Mouse (Mus musculus): ENCODE measurements around the gene Tex45.

Tex45 gene

DNA sequence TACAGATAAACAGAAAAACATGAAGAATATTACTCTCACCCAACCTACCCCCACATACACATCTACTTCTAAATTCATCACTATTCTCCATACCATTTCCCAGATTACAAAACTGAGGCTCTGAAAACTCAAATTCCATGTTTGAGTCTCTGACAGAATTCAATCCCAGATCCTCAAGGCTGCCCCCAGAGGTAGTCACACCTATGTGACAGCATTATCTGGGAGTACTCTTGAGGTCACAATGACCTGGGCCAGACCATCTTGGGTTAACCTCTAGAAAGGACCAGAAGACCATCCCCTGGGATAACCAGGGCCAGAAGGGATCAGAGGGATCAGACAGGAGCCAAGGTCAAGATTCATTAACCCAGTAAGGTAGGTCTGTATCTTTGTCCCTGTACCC is at the start of gene Tex45:
TSS of gene Tex45 (plus strand) at position 301 of the 400 bp plus-strand sequence.
- no peak for DNase-seq (ENCODE audit: low spot score in 2 of 2)

DNA sequence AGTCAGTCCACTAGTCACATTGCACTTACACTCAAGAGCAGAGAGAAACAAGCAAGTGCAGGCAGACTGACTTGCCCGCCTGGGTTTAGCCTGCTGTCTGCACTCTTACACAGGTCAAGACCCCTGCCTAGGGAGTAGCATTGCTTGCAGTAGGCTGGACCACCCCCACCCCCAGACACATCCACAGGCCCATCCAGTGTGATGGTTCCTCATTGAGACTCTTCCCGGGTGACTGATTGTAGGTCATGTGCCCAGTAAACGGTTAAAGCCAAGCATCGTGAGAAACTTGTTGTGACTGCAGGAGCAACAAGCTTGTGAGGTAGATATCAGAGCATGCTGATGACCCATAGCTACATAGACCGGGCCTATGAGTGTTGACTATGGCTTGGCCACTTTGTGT is 49.2 kb upstream of the Tex45 start:
- no peak for DNase-seq (ENCODE audit: low spot score in 2 of 2)

DNA sequence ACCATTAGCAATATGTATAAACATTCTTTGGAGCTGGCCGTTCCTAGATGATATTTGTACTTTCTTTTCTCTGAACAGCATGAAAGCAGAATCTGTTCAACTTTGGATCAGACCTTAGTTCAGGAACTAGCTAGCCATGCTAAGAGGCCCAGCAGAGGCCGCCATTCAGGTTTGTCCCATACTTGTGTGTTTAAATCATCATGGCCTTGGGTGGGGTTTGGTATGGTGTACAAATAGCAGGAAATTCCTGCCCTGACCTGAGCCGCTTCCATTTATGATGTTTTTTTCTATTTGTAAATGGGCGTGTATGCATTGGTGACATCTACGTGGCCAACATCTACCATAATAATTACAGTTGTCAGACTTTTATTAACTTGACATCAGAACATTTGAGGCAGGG is 45.4 kb upstream of the Tex45 start:
- no peak for DNase-seq (ENCODE audit: low spot score in 2 of 2)

DNA sequence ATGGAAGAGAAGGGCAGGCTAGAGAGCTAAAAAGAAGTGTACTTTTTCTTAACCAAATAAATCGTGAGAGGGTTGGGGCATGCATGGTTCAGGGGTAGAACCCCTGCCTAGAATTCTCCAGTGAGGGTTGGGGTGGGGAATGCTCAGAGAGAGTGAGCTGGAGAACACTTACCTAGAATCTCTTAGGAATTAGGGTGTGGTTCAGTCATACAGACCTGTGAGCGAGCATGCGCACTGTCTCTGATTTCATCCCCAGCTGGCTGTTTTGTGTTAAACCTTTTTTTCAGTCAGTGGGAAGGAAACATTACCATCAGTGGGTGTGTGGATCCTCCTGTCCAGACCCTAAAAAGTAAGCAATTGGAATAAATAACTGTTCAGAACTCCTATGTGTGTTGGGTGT is 44.5 kb upstream of the Tex45 start:
- DNase-seq (ENCODE audit: low spot score in 2 of 2), result no peak

DNA sequence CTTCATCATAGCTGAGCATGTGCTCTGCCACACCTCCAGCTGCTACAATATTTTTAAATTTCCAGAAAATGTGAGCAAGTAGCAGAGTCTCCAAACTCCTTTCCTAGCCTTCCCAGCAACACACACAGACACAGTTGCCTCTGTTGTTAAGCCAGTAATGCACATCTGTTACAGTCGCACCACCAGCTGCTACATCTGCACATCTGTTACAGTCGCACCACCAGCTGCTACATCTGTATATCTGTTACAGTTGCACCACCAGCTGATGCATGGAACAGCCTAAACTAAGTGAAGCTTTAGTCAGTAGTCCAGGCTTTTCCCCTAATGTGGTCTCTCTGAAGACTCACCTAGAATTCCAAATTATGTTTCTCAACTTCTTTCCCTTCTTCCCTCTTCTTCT is 42.2 kb upstream of the Tex45 start:
- no peak for DNase-seq (ENCODE audit: low spot score in 2 of 2)

DNA sequence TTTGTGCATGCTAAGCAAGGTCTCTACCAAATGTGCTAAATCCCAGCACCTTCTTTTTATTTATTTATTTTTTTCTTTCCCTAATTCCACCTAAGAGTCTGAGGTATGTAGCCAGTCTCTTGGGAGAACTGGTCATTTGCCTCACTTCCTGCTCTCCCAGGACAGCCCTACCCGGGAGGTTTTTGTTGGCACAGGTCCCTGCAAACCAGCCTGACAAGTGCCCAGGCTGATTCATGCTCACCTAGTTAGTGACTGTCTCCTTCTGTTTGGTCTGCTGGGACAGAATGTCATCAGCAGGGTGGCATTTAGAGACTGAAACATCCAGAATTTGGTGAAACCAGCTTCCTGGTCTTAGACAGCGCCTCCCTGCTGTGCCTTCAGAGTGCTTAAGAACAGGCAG is 40.7 kb upstream of the Tex45 start:
- DNase-seq (ENCODE audit: low spot score in 2 of 2), result no peak

DNA sequence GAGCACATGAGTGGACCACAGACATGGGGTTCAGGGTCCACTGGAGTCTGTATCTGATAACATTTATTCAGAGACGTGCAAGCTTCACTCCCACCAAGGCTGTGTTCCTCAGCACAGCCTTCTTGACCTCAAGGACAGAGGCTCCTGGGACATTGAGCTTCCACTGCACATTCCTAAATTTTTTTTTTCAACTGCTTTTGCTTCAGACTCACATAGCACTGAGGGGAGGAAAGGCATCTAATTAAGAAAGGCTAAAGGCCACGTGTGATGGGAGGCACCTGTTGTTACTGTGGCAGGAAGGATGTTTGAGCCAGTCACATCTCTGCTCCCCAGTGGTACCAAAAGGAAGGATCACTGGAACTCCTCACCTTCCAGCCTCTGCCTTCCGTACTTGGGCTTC is 39.5 kb upstream of the Tex45 start:
- no peak for DNase-seq (ENCODE audit: low spot score in 2 of 2)

DNA sequence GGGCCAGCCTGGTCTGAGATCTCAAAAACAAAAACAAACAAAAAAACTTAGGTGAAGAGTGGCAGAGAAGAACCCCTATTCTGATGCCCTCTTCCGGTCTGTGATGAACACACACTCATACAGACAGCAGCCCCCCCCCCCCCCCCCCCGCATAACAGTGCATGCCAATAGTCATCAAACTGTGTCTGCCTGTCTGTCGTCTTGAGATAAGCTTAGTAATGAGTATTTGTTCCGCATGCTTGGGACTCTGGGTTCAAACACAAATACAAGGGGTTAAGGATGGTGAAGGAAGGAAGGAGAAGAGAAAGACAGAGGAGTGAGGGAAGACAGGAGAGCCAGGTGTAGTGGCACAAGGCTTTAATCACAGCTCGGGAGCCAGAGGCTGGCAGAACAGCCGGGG is 34.2 kb upstream of the Tex45 start:
- no peak for DNase-seq (ENCODE audit: low spot score in 2 of 2)

DNA sequence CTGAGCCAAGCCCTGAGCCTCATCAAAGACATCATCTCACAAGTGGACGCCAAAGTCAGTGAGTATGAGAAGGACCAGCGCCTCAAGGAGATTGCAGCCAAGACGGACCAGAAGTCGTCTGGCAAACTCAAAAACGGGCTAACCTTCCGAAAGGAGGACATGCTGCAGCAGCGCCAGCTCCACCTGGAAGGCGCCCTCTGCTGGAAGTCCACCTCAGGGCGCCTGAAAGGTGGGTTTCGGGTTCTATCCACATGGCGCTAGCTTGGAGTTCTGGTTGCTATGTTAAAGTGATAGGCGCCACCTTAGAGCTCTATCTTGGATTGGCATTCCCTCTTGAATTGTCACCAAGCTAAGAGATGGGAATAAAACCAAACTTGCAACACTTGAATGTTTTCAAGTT is 31.2 kb upstream of the Tex45 start:
- no peak for DNase-seq (ENCODE audit: low spot score in 2 of 2)

DNA sequence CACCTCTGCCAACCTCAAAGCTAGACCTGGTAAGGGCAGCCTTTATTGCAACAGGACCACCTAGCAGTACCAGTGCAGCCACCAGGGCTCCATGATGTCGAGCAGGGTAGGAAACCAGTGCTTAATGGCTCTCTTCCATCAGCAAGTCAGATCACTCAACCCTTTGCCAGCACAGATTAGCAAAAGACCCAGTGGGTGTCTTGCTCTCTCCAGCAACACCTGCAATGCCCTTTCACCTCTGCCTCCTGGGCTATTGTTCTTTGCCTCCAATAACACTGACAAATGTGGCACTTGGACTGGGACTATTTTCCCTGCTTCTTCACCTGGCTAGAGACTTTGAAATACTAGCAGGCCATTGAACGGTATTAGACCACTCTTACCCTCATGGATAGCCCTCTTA is 21.4 kb upstream of the Tex45 start:
- no peak for DNase-seq (ENCODE audit: low spot score in 2 of 2)

DNA sequence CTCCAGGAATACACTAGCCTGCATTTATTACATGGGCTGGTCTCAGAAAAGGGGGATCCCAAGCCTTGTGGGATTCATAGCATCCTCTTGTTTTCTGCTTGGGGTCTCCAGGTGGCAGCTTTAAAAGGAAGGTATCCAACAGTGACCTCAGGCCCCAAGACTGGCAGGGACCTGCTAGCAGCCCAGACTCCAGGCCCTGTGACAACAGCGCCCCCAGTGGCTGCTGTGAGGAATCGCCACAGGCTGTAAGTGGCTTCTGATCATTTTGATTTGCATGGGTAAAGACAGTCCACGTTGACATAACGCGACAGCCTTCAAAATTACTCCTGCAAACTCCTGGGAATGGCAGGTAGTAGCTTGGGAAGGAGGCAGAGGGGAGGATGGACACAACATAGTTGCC is 20.0 kb upstream of the Tex45 start:
- DNase-seq (ENCODE audit: low spot score in 2 of 2), result no peak

DNA sequence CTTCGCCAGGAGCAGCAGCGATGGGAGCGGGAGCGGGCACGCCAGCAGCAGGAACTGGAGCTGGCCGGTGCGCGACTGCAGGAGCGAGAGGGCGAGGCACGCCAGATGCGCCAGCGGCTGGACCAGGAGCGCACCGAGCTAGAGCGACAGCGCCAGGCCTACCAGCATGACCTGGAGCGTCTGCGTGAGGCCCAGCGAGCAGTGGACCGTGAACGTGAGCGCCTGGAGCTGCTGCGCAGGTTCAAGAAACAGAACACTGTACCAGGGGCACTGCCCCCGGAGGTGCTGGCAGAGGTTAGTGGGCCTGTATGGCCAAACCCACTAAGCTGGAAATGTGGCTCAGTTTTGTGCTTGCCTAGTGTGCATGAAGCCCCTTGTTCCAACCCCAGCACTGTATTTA is 18.7 kb upstream of the Tex45 start:
- no peak for DNase-seq (ENCODE audit: low spot score in 2 of 2)

DNA sequence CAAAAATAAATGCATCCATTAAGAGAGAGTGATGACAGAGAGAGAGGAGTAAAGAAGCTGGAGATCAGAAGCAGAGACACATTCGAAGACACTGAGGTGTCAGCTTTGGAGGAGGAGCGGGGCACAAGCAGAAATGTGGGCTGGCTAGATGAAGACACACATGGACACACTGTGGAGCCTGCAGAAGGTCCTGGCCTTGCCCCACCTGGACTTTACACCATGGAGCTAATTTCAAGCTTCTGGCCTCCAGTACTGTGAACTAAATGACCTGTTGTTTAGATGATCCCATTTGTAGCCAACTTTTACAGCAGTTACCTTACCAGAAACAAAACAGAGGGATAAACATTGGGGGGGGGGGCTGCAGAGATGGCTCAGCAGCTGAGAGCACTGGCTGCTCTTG is 7.4 kb upstream of the Tex45 start:
- DNase-seq (ENCODE audit: low spot score in 2 of 2), result no peak

DNA sequence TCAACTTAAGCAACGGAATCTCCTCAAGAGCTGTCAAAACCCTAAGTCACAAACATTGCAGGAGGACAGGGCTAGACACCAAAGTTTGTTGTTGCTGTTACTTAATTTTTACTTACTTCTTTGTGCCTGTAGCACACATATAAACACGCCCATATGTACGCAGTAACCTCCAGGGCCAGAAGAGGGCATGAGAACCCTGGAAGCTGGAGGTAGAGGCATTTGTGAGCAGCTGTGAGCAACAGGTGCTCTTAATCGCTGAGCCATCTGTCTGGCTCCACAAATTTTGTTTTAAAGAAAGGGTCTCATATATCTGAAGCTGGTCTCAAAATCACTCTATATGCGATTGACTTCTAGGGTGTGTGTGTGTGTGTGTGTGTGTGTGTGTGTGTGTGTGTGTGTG is 6.4 kb upstream of the Tex45 start:
- DNase-seq (ENCODE audit: low spot score in 2 of 2), result no peak

DNA sequence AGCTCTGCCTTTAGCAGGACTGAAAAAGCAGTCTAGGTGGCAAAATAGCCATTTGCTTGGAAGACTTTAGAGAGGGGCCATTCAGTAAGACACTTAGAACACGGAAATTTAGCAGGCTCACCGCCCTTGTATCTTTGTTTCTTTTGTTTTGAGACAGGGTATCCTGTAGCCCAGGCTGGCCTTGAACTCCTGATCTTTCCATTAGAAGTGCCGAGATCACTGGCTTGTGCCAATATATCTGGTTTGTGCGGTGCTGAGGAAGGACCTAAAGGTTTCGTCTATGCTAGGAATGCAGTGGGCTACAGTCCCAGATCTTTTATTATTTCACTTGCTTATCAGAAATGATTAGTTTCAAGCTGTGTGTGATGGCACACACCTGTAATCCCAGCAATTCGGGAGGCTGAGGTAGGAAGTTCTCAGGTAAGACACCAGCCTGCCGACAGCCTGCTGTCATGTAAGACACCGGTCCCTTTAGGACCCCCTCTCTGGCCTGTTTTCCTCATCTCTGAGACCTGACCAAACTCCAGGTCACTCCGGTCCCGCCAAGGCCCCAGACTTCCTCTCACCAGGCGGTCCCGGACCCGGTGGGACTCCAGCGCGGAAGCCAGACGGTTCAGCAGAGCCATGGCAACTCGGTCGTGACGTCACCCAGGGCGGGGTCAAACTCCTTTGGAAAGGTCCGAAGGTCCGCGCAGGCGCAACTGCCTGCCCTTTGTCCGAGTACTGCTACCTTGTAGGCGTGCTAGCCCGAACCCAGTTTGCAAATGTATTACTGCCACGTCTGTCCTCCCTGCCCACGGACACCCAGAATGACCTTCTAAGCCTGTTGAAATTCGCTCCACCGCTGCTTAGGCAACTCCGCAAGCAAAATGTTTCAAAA is 3.4 kb upstream of the Tex45 start, which contains the start of gene Pex11g:
TSS of gene Pex11g (minus strand) at position 675 of the 880 bp plus-strand sequence.
- DNase-seq (ENCODE audit: low spot score in 2 of 2), result peak; percentile 85 to 89

DNA sequence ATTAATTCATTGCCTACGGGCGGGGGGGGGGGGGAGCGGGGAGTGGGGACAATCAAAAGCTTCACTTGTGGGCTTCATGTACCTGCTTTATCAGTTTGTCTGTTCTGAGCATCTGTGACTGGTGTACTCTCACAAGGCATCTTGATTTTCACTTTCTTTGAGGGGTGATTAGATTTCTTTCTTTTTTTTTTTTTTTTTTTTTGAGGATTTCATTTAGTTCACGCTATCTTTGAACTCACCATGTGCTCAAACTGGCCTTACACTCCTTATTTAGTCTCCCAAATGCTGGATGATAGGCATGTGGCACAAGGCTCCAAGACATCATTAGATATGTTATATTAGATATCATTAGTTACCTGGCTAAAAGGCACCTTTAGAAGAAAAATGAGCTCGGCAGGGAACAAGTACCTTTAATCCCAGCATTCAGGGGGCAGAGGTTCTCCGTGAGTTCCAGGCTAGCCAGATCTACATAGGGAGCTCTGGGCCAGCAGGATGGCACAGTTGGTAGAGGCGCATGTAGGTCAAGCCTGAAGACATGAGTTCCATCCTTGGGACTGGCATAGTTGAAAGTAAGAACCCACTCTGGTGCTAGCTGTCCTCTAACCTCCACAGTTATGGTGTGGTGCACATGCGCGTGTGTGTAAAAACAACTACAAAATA is 2.6 kb upstream of the Tex45 start:
- no peak for DNase-seq (ENCODE audit: low spot score in 2 of 2)

DNA sequence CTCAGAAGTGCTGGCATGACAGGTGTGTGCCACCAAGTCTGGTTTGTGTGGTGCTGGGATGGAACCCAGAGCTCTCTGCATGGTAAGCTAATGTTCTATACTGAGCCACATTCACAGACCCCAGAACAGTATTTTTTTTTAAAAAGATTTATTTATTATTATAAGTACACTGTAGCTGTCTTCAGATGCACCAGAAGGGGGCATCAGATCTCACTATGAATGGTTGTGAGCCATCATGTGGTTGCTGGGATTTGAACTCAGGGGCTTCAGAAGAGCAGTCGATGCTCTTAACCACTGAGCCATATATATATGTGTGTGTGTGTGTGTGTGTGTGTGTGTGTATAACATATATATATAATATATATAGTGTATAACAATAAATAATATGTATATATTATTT is 1.8 kb upstream of the Tex45 start:
- no peak for DNase-seq (ENCODE audit: low spot score in 2 of 2)

DNA sequence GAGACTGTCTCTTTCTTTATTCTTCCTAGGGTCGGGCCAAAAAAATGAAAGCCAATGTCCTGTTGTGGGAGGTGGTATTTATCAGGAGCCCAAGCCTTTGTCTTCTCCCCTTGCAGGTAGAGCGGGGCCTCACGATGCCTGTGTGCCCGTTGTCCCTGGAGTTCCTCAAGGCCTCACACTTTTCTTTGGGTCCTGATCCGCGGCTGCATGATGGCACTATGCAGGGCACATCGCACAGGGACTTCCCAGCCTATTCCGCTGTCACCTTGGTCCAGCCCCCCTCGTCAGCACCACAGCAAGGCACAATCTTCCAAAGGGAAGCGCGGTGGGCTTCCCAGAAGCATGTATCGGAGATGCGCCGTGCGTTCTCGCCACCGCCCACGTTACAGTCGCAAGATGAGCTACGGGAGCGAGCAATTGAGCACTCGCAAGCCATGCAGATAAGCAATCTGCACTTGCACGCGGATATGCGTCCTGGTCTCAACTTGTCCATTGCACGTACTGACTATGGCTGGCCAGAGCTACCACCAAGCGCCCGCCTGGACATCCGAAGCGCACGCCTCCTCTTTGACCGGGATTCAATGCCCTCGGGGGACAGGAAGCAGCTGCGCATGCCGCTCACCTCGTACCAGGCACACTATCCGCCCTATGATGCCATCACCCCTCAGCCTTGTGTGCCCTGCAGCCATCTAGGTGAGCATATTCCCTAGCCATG is 5.2 kb downstream of the Tex45 start:
- DNase-seq (ENCODE audit: low spot score in 2 of 2), result no peak

DNA sequence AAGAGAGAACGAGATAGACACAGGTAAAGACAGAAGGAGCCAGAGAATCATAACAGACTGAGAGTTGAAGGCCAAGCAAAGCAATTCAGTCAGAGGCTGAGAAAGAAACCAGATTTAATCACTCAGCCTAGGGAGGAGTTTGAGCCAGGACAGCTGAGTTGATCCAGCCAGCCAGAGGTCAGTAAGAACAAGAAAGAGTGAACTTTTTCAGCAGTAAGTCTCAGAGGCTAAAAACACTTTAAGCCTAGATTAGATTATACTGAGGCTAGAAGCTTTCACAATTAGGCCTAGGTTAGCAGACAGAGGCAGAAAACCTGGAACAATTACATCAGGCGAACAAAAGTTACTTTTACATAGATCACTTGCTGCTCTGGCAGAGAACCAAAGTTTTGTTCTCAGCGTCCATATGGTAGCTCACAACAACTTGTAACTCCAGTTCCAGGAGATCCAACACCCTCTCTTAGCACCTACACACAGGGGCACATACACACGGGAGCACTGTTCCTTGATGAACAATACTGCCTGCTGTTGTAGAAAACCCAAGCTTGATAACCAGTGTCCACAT is 9.6 kb downstream of the Tex45 start:
- no peak for DNase-seq (ENCODE audit: low spot score in 2 of 2)

DNA sequence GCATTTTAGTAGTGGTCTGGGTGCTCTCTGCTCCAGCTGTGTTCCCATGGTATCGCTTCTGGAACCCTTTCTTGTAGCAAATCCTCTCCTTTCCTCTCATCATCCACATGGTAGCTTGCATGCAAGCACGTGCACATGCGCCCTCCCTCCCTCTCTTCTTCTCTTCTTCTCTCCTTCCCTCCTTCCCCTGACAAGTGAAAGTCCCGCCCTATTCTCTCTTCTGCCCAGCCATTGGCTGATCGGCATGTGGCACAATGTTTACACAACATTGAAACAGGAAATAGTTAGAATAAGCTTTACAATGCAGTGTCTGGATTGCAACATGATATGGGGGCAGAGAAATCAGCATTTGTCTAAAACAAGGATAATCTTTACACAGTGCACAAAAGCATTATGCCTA is 10.9 kb downstream of the Tex45 start:
- no peak for DNase-seq (ENCODE audit: low spot score in 2 of 2)

DNA sequence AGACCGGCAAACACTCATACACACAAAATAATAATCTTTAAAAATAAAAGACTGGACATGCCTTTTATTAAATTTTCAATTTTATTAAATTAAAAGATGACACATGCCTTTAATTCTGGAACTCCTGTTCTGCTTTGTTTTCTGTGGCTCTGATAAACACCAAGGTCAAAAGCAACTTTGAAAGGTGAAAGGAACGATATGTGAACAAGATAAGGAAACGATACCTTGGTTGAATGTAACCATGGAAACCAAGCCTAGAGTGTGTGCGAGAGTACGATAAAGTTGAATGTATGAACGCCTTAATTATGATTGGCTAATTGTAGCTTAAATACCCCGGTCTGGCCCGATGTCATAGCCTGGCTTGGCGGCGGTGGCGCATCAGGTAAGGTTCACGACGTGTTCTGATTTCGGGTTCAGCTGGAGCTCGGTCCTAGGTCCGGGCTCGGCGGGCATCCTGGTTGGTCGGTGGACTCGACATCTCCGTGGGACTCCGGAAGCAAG is 11.6 kb downstream of the Tex45 start:
- DNase-seq (ENCODE audit: low spot score in 2 of 2), result no peak

DNA sequence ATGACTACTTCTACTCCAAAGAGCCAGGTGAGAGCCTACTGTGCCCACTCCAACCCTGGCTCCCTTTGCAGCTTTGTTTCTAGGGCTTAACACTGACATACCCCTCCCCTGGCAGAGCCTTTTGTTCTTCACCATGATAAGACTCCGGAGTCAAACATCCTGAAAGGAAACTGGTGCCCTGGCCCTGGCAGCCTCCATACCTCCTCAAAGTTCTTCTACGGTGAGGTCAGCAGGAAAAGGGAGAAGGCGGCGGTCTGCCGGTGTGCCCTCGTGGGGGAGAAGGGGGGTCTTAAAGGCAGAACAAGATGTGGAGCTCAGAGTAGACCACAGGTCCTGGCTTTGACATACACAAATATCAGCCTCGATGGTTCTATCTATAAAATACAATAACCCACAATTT is 12.9 kb downstream of the Tex45 start:
- DNase-seq (ENCODE audit: low spot score in 2 of 2), result no peak
